Mouse (Mus musculus) midbrain, embryonic 14.5 days (tissue): ENCODE results near the gene Cish. TPM values are rescaled to one million over a fixed set of nuclear protein-coding genes. Genes with fewer than 3 reads are reported as not detected.
A peak's percentile ranks its signal among the peaks of the same experiment; 100 is the strongest.

ENCODE experiments used
- ATAC-seq: fragments of 200-750 bp; cut with Nextera tagmentation; 2 replicates; pipeline ENCODE4 v1.8.0; 2017; ENCODE audit warnings: moderate number of reproducible peaks, moderate library complexity; ENCODE audit not compliant: low FRiP score, low TSS enrichment
- DNase-seq: peaks from one replicate; pipeline ENCODE4 v3.0.0-alpha.2; 2015
- H3K27ac ChIP-seq: fragments of 300-500 bp; sonication (generic); replicated peaks from 2 replicates; pipeline ENCODE4 v1.5.1; 2014; ENCODE audit warnings: mild to moderate bottlenecking, low read depth, low read length, moderate library complexity
- H3K27me3 ChIP-seq: fragments of 300-500 bp; sonication (generic); 2 replicates; pipeline ENCODE4 v1.6.1; 2014; ENCODE audit warnings: low read length, control low read depth, mixed read lengths; ENCODE audit not compliant: control insufficient read depth, insufficient read depth
- H3K36me3 ChIP-seq: fragments of 300-500 bp; sonication (generic); 2 replicates; pipeline ENCODE4 v1.6.1; 2014; ENCODE audit warnings: low read length, control low read depth; ENCODE audit not compliant: control insufficient read depth, insufficient read depth
- H3K4me1 ChIP-seq: fragments of 300-500 bp; sonication (generic); 2 replicates; pipeline ENCODE4 v1.6.1; 2014; ENCODE audit warnings: mild to moderate bottlenecking, antibody characterized with exemption, low read length, control low read depth; ENCODE audit not compliant: control insufficient read depth, insufficient read depth
- H3K4me2 ChIP-seq: fragments of 300-500 bp; sonication (generic); 2 replicates; pipeline ENCODE4 v1.6.1; 2014; ENCODE audit warnings: mild to moderate bottlenecking, low read length, moderate library complexity
- H3K4me3 ChIP-seq: fragments of 300-500 bp; sonication (generic); replicated peaks from 2 replicates; pipeline ENCODE4 v1.5.1; 2014; ENCODE audit warnings: low read depth, low read length
- H3K9ac ChIP-seq: fragments of 300-500 bp; sonication (generic); replicated peaks from 2 replicates; pipeline ENCODE4 v1.6.1; 2014; ENCODE audit warnings: mild to moderate bottlenecking, low read length, moderate library complexity
- H3K9me3 ChIP-seq: fragments of 300-500 bp; sonication (generic); 2 replicates; pipeline ENCODE4 v1.6.1; 2016; ENCODE audit warnings: low read length, control low read depth, mixed read lengths; ENCODE audit not compliant: control insufficient read depth
- WGBS: fragments of 180-500 bp; shearing (Covaris S2); extraction: QIAGEN DNeasy Blood & Tissue Kit; methylation state at CpG from one replicate; pipeline ENCODE4 v1.1.7; 2014; 5-methylcytosine and 5-hydroxymethylcytosine counted together
- polyA plus RNA-seq: library from polyadenylated mRNA; unstranded; fragments of >200 nt; fragmentation: Nextera tagmentation; extraction: Ambion mirVana; gene quantifications from 2 replicates; pipeline ENCODE4 v1.2.1, GENCODE M21; 2014

Gene Cish
- polyA plus RNA-seq, 1 experiment from 2014 or later, result 5.5 TPM

- Histone ChIP-seq H3K9me3 (no peaks in the 10 kb centered on the region), H3K27ac (no peak overlapping the region), H3K4me1 (no peaks in the 10 kb centered on the region), H3K4me2 (no peak overlapping the region), H3K27me3 (no peaks in the 10 kb centered on the region), H3K9ac (no peak overlapping the region), H3K36me3 (peaks cover 23% of the 10 kb centered on the region), H3K4me3 (no peak overlapping the region)
- no peak for DNase-seq
- 93% methylated on average over 16 of the region's 16 CpGs for whole genome bisulfite sequencing
- no peak for ATAC-seq
These were observed 32.2 kb downstream of the Cish start for GRCm38 (mm10) chr9:107327879-107328620.

DNA sequence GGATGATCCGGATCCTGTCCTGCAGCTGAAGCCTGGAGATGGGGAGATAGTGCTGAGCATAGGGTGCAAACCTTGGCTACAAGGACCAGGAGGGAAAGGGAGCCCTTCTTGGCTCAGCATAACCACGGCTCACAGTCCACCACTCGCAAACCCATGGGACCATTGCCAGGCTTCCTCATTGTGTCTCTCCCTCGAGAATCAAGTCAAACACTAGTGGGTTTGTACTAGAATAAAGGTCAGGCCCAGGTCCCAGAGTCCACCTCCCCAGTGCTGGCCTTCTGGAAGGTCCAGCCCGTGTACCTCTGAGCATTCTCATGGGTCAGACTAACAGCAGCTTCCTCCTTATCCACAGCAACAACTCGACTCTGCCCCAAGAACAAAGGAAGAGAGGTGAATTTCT is 35.0 kb downstream of the Cish start:
- DNase-seq (no peak), ATAC-seq (no peak)
- WGBS, result 90% methylated on average over 6 of the region's 6 CpGs
- peaks cover 26% of the 10 kb centered on the region for H3K36me3 ChIP-seq
- H3K4me2 ChIP-seq, result no peak overlapping the region
- H3K9me3 ChIP-seq, result no peaks in the 10 kb centered on the region
- no peak overlapping the region for H3K4me3 ChIP-seq
- H3K4me1 ChIP-seq, result no peaks in the 10 kb centered on the region
- no peaks in the 10 kb centered on the region for H3K27me3 ChIP-seq
- H3K27ac ChIP-seq, result no peak overlapping the region
- no peak overlapping the region for H3K9ac ChIP-seq

- Histone ChIP-seq H3K27ac (no peak overlapping the region), H3K4me3 (no peak overlapping the region), H3K9me3 (no peaks in the 10 kb centered on the region), H3K36me3 (peaks cover 17% of the 10 kb centered on the region), H3K4me1 (peaks cover 7% of the 10 kb centered on the region; the same call in 1 of the 2 replicates), H3K4me2 (no peak overlapping the region), H3K27me3 (no peaks in the 10 kb centered on the region), H3K9ac (no peak overlapping the region)
- ATAC-seq (no peak), DNase-seq (no peak)
- WGBS, result 74% methylated on average over 2 of the region's 2 CpGs
These were observed 37.9 kb downstream of the Cish start for GRCm38 (mm10) chr9:107333686-107334085.

GRCm38 (mm10) chr9:107334356-107334755 is 38.5 kb downstream of the Cish start:
- WGBS, result 89% methylated on average over 6 of the region's 6 CpGs
- H3K36me3 ChIP-seq, result peaks cover 17% of the 10 kb centered on the region
- no peak for DNase-seq
- no peak overlapping the region for H3K4me3 ChIP-seq
- no peak overlapping the region for H3K27ac ChIP-seq
- H3K9ac ChIP-seq, result no peak overlapping the region
- ATAC-seq, result no peak
- H3K4me1 ChIP-seq, result peaks cover 13% of the 10 kb centered on the region
- H3K4me2 ChIP-seq, result no peak overlapping the region
- H3K27me3 ChIP-seq, result no peaks in the 10 kb centered on the region
- no peaks in the 10 kb centered on the region for H3K9me3 ChIP-seq

- WGBS, result 90% methylated on average over 5 of the region's 5 CpGs
- no peaks in the 10 kb centered on the region for H3K27me3 ChIP-seq
- no peak for ATAC-seq
These were observed 39.2 kb downstream of the Cish start for GRCm38 (mm10) chr9:107335046-107335445.

DNA sequence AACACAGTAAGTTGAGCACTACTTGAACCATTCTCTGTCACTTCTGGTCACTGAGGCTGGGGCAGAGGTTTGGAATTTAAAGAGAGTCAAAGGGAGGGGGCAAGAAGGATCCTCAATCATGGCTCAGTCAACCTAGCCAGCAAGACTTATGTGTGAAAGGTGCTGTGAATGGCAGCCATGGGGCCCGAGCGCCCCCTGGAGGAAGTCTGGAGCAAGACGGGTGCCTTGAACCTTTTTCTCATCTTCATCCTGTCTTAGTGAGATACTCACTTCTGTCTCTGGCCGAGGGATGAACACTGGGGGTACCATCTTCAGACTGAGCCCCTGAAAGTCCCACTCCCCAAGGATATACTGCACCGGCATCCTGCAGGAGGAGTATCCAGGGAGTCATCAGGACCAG is 40.1 kb downstream of the Cish start:
- Histone ChIP-seq H3K4me2 (no peak overlapping the region), H3K36me3 (peaks cover 17% of the 10 kb centered on the region), H3K27ac (no peak overlapping the region), H3K9me3 (no peaks in the 10 kb centered on the region), H3K4me3 (no peak overlapping the region), H3K4me1 (peaks cover 18% of the 10 kb centered on the region), H3K27me3 (no peaks in the 10 kb centered on the region), H3K9ac (no peak overlapping the region)
- WGBS, result 13% methylated on average over 5 of the region's 5 CpGs
- ATAC-seq, result no peak
- DNase-seq, result peak; percentile 64

More at GRCm38 (mm10) chr9:107335046-107335445, 39.2 kb downstream of the Cish start:
- H3K9me3 ChIP-seq, result no peaks in the 10 kb centered on the region
- H3K4me1 ChIP-seq, result peaks cover 18% of the 10 kb centered on the region
- H3K4me2 ChIP-seq, result no peak overlapping the region
- H3K4me3 ChIP-seq, result no peak overlapping the region
- no peak for DNase-seq
- H3K9ac ChIP-seq, result no peak overlapping the region
- H3K27ac ChIP-seq, result no peak overlapping the region
- H3K36me3 ChIP-seq, result peaks cover 17% of the 10 kb centered on the region

DNA sequence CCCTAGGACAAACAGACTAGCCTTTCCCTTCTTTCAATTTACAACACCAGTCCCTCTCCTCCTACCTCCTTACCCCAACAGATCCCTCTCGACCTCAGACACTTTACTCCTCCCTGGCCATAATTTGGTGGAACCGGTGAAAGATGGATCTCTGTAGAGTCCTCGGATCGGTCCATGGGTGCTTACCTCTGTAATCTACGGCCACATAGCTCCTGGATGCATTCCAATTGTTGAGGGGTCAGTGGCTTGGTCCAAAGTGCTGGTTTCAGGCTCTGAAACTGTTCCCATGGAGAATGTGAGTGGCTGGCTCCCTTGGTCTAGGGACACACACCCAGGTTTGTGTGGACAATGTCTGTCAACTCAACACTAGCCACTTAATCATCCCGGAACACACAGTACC is 40.6 kb downstream of the Cish start:
- H3K4me2 ChIP-seq, result no peak overlapping the region
- WGBS, result 88% methylated on average over 6 of the region's 6 CpGs
- no peak overlapping the region for H3K27ac ChIP-seq
- ATAC-seq, result no peak
- H3K9ac ChIP-seq, result no peak overlapping the region
- H3K27me3 ChIP-seq, result no peaks in the 10 kb centered on the region
- H3K4me3 ChIP-seq, result no peak overlapping the region
- H3K36me3 ChIP-seq, result peaks cover 17% of the 10 kb centered on the region
- peaks cover 23% of the 10 kb centered on the region for H3K4me1 ChIP-seq
- H3K9me3 ChIP-seq, result no peaks in the 10 kb centered on the region
- DNase-seq, result no peak

- 3% methylated on average over 30 of the region's 30 CpGs for WGBS
- H3K4me3 ChIP-seq, result peak within 1 kb of the TSS; percentile 45
- peak; percentile 93 for DNase-seq
- H3K9ac ChIP-seq, result peak within 1 kb of the TSS; percentile 80
- H3K27ac ChIP-seq, result peak within 1 kb of the TSS; percentile 66
- H3K4me2 ChIP-seq, result peak within 1 kb of the TSS; percentile 92
- ATAC-seq, result peak; percentile 71
- peaks cover 24% of the 10 kb centered on the region for H3K4me1 ChIP-seq
- no peaks in the 10 kb centered on the region for H3K27me3 ChIP-seq
- 0 out of 2 replicates have a peak, but pooled peaks cover under 1% of the 10 kb centered on the region for H3K36me3 ChIP-seq
- H3K9me3 ChIP-seq, result no peaks in the 10 kb centered on the region
These were observed 42.5 kb downstream of the Cish start, which contains the start of gene Hemk1 for GRCm38 (mm10) chr9:107338172-107338883. TSS of gene Hemk1 (minus strand) at chr9:107338350.
